Mouse (Mus musculus): Measurements from ENCODE around the gene Fam222b. TPM values are rescaled to one million over a fixed set of nuclear protein-coding genes. Genes with fewer than 3 reads are reported as not detected.
"Not testable (repeated sequence)": the region's sequence is repeated elsewhere in the genome, so short reads cannot be mapped to it uniquely, and the experiment has no call there.

Gene Fam222b
- polyA plus RNA-seq, 1 experiment from 2014 or later, result 21.8 TPM

DNA sequence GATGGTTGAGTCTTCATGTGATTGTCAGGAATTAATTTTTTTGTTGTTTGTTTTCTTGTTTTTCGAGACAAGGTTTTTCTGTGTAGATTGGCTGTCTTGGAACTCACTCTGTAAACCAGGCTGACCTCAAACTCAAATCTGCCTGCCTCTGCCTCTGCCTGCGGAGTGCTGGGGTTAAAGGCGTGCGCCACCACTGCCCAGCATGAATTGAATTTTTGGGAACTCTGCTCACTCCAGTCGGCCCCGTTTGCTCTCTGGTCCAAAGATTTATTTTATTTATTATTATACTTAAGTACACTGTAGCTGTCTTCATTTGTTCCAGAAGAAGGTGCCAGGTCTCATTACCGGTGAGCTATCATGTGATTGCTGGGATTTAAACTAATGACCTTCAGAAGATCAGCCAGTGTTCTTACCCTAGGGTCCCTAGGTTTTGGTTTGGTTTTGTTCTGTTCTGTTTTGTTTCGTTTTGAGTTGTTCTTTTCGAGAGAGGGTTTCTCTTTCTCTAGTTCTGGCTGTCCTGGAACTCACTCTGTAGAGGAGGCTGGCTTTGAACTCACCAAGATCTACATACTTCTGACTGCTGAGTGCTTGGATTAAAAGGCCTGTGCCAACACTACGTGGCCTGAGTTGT is 89.5 kb downstream of the Fam222b start:
- no peak overlapping the region for H3K27ac ChIP-seq (replicated peaks; ENCODE audit: low read depth, low read length)
- WGBS, result 52% methylated on average over 10 of the region's 10 CpGs
- H3K4me1 ChIP-seq (ENCODE audit: control insufficient read depth, insufficient read depth, low read length), result peaks cover 22% of the 10 kb centered on the region
- peaks cover 9% of the 10 kb centered on the region for H3K36me3 ChIP-seq (ENCODE audit: control insufficient read depth, insufficient read depth, low read length)
- DNase-seq (ENCODE audit: low spot score) (no peak), ATAC-seq (ENCODE audit: insufficient number of reproducible peaks, low FRiP score, low TSS enrichment, low read depth) (no peak)
- H3K4me2 ChIP-seq (ENCODE audit: low read depth, severe bottlenecking), result peak overlapping the region; percentile 11; the same call in 1 of the 2 replicates
- H3K9me3 ChIP-seq (ENCODE audit: control insufficient read depth, low read length), result no peaks in the 10 kb centered on the region
- H3K27me3 ChIP-seq (ENCODE audit: control insufficient read depth, insufficient read depth, low read length), result no peaks in the 10 kb centered on the region
- H3K4me3 ChIP-seq (ENCODE audit: low read depth, low read length), result no peak overlapping the region; the same call in 1 of the 2 replicates
- H3K9ac ChIP-seq (ENCODE audit: low read length), result no peak overlapping the region

DNA sequence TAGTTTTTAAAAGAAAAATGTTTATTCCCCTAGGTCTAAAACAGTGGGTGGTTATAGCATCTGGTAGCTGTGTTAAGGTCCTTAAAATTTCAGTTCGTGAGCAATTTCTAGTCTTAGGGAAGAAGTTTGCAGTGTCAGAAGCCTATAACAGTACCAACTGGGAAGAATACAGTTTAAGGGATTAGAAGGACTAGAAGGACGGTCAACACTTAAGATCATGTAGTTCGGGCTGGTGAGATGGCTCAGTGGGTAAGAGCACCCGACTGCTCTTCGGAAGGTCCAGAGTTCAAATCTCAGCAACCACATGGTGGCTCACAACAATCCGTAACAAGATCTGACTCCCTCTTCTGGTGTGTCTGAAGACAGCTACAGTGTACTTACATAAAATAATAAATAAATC is 90.2 kb downstream of the Fam222b start:
- not testable (repeated sequence) for H3K4me3 ChIP-seq (ENCODE audit: low read depth, low read length); H3K27ac ChIP-seq (replicated peaks; ENCODE audit: low read depth, low read length); H3K9me3 ChIP-seq (ENCODE audit: control insufficient read depth, low read length); H3K4me2 ChIP-seq (ENCODE audit: low read depth, severe bottlenecking); ATAC-seq (ENCODE audit: insufficient number of reproducible peaks, low FRiP score, low TSS enrichment, low read depth); H3K36me3 ChIP-seq (ENCODE audit: control insufficient read depth, insufficient read depth, low read length); H3K27me3 ChIP-seq (ENCODE audit: control insufficient read depth, insufficient read depth, low read length); H3K9ac ChIP-seq (ENCODE audit: low read length); DNase-seq (ENCODE audit: low spot score)
- peaks cover 16% of the 10 kb centered on the region for H3K4me1 ChIP-seq (ENCODE audit: control insufficient read depth, insufficient read depth, low read length)
- 95% methylated on average over 6 of the region's 6 CpGs for WGBS

DNA sequence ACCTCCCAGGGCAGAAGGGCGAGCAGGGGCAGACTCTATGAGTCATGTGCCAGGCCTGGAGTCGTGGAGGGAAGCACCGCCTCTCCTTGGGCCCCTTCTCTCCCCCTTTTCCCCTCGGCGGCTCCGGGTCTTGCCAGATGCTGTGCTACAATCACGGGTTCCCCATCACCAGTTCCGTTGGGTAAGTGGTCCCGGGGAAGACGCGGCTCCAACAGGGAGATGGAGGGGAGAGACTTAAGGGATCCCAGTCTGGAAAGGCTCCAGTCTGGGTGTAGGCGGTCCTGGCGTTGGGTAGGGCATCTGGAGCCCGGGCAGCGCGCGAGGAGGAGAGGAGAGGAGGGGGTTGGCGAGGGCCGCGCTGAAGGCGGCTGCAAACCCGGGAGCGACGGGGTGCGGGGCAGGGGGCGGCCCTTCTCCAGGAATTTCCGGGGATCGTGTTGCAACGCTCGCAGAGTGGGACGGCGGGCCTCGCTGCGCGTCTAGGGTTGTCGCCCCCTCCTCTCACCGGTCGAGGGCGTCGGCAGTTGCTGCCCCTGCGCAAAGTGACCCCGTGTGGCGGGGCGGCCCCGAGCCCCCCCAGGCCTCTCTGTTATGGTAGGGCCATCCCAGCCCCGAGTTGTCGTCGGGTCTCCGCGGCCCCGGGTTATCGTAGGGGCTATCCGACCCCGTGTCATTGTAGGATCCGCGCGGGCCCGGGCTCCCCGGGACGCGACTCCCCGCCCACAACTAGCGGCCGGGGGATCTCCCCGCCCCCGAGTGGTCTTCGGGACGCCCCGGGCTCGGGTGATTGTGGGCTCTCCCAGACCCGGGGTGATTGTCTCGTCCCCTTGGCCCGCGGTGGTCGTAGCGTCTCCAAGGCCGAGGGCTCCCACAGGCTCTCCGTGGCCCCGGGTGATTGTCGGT is 94.1 kb downstream of the Fam222b start, which contains the start of gene Rab34:
Rab34 (plus strand) TSS at position 100 of the 903 bp plus-strand sequence.
- WGBS, result 0% methylated on average over 68 of the region's 80 CpGs
- Histone ChIP-seq H3K4me2 (ENCODE audit: low read depth, severe bottlenecking) (peak within 1 kb of the TSS; percentile 60), H3K9ac (ENCODE audit: low read length) (peak within 1 kb of the TSS; percentile 93), H3K4me1 (ENCODE audit: control insufficient read depth, insufficient read depth, low read length) (peaks cover 7% of the 10 kb centered on the region; the same call in 1 of the 2 replicates), H3K27ac (replicated peaks; ENCODE audit: low read depth, low read length) (peak within 1 kb of the TSS; percentile 100), H3K4me3 (ENCODE audit: low read depth, low read length) (peak within 1 kb of the TSS; percentile 81), H3K27me3 (ENCODE audit: control insufficient read depth, insufficient read depth, low read length) (no peaks in the 10 kb centered on the region), H3K36me3 (ENCODE audit: control insufficient read depth, insufficient read depth, low read length) (peaks cover 11% of the 10 kb centered on the region; the same call in 1 of the 2 replicates), H3K9me3 (ENCODE audit: control insufficient read depth, low read length) (no peaks in the 10 kb centered on the region)
- peak; percentile 95 for DNase-seq (ENCODE audit: low spot score)
- ATAC-seq (ENCODE audit: insufficient number of reproducible peaks, low FRiP score, low TSS enrichment, low read depth), result peak; percentile 84

DNA sequence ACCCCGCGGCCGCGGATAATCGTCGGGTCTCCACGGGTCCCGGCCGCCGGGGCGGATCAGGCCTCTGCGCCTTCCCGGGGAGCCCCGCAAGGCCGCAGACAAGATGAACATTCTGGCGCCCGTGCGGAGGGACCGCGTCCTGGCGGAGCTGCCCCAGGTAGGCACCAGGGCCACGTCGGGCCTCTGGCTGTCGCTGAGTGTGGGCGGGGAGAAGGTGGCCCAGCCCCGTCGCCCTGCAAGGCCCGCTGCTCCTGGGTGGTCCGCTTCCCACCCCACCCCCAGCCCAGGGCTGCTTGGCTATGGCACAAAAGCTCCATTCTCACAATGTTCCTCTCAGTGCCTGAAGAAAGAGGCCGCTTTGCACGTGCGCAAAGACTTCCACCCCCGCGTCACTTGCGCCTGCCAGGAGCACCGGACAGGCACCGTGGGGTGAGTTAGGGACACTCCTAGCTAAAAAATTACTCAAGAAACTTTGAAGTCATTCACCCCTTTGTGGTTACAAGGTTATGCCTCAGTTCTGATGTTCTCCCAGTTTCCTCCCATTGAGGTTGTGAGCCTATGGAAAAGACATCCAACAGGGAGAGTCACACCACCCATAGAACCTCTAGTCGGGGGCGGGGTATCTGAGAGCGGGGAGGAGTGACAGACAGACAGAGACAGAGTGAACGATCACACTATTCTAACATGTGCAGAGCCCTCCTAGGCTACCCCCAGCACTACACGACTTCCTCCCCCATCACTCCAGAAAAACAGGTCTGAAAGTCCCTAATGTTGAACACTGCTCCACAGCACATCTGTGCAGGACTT is 95.0 kb downstream of the Fam222b start:
- Histone ChIP-seq H3K9me3 (ENCODE audit: control insufficient read depth, low read length) (no peaks in the 10 kb centered on the region), H3K9ac (ENCODE audit: low read length) (peak overlapping the region; percentile 93), H3K4me3 (ENCODE audit: low read depth, low read length) (peak overlapping the region; percentile 81), H3K4me1 (ENCODE audit: control insufficient read depth, insufficient read depth, low read length) (peaks cover 8% of the 10 kb centered on the region), H3K36me3 (ENCODE audit: control insufficient read depth, insufficient read depth, low read length) (peaks cover 11% of the 10 kb centered on the region; the same call in 1 of the 2 replicates), H3K27ac (replicated peaks; ENCODE audit: low read depth, low read length) (peak overlapping the region; percentile 100), H3K27me3 (ENCODE audit: control insufficient read depth, insufficient read depth, low read length) (no peaks in the 10 kb centered on the region), H3K4me2 (ENCODE audit: low read depth, severe bottlenecking) (peak overlapping the region; percentile 60)
- ATAC-seq (ENCODE audit: insufficient number of reproducible peaks, low FRiP score, low TSS enrichment, low read depth), result peak; percentile 81
- under 1% methylated on average over 42 of the region's 42 CpGs for WGBS
- peak; percentile 97 for DNase-seq (ENCODE audit: low spot score)

DNA sequence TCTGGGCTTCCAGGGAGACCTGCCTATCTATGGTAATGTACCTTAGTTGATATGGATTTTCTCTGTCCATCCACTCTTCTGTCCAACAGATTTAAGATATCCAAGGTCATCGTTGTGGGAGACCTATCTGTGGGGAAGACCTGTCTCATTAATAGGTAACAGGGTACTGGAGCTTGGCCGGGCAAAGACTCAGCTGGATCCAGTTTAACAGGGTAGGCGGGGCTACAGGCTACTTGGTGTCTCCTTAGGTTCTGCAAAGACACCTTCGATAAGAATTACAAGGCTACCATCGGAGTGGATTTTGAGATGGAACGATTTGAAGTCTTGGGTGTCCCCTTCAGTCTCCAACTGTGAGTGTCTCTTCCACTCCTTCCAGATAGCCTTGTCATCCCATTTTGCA is 95.6 kb downstream of the Fam222b start:
- peak overlapping the region; percentile 93 for H3K9ac ChIP-seq (ENCODE audit: low read length)
- no peak for ATAC-seq (ENCODE audit: insufficient number of reproducible peaks, low FRiP score, low TSS enrichment, low read depth)
- peak overlapping the region; percentile 60 for H3K4me2 ChIP-seq (ENCODE audit: low read depth, severe bottlenecking)
- peaks cover 13% of the 10 kb centered on the region for H3K4me1 ChIP-seq (ENCODE audit: control insufficient read depth, insufficient read depth, low read length)
- H3K27ac ChIP-seq (replicated peaks; ENCODE audit: low read depth, low read length), result peak overlapping the region; percentile 100
- peaks cover 11% of the 10 kb centered on the region; the same call in 1 of the 2 replicates for H3K36me3 ChIP-seq (ENCODE audit: control insufficient read depth, insufficient read depth, low read length)
- no peaks in the 10 kb centered on the region for H3K27me3 ChIP-seq (ENCODE audit: control insufficient read depth, insufficient read depth, low read length)
- no peaks in the 10 kb centered on the region for H3K9me3 ChIP-seq (ENCODE audit: control insufficient read depth, low read length)
- H3K4me3 ChIP-seq (ENCODE audit: low read depth, low read length), result peak overlapping the region; percentile 81
- WGBS, result 55% methylated on average over 6 of the region's 6 CpGs
- DNase-seq (ENCODE audit: low spot score), result no peak

DNA sequence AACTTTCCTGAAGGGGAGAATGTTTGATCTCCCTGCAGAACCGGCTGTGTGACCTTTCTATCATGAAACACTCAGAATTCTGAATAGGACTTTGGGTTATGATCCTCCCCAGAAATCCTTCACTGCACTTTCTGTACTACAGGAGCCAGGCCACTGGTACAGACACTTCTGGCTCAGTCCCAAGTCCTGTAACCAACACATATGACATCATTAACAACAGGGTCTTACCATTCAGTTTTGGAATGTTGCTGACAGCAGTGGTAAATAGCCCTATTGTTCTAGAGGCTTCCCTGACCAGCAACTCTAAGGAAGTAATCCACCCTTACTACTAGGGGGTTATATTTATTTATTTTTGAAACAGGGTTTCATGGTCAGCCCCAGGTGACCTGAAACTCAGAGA is 98.7 kb downstream of the Fam222b start, which contains the start of gene Proca1:
Proca1 (plus strand) TSS at position 280 of the 400 bp plus-strand sequence.
- H3K4me3 ChIP-seq (ENCODE audit: low read depth, low read length), result no peak within 1 kb of the TSS

DNA sequence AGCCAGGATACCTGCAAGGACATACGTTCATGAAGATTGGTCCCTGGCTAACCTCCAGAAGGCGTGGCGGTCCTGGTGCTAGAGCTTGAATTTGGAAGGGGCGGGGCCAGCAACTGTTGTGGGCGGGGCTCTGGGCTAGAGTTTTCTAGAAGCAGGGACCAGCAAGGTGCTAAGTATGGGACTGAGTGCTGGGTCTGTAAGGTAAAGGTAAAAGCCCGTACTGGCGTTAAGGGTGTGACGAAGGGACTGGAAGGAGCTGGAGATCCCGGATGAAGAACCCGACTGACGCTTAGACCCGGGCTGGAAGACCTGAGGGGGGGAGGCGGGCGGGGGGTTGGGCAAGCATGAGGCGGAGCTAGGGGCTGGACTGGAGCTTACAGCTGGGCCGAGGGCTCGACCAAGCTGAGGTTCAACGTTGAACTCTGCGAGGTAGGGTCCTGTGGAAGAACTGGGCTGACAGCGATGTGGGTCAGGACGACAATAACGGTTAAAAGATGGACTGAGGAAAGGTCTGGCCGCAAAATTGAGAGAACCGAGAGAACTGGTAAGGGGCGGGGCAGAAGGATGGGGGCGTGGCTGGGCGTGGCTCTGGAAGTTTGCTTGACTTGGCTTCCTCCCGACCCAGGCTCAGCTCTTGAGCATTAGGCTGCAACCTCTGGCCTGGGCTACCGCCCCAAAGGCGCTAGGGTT is 100.1 kb downstream of the Fam222b start:
- Histone ChIP-seq H3K4me3 (ENCODE audit: low read depth, low read length) (peak overlapping the region; percentile 35), H3K27me3 (ENCODE audit: control insufficient read depth, insufficient read depth, low read length) (no peaks in the 10 kb centered on the region), H3K4me1 (ENCODE audit: control insufficient read depth, insufficient read depth, low read length) (peaks cover 16% of the 10 kb centered on the region), H3K27ac (replicated peaks; ENCODE audit: low read depth, low read length) (0 out of 2 replicates have a peak overlapping the region, but pooled peaks have one; percentile 1), H3K4me2 (ENCODE audit: low read depth, severe bottlenecking) (peak overlapping the region; percentile 43), H3K9me3 (ENCODE audit: control insufficient read depth, low read length) (no peaks in the 10 kb centered on the region), H3K36me3 (ENCODE audit: control insufficient read depth, insufficient read depth, low read length) (peaks cover 11% of the 10 kb centered on the region; the same call in 1 of the 2 replicates), H3K9ac (ENCODE audit: low read length) (peak overlapping the region; percentile 32)
- DNase-seq (ENCODE audit: low spot score) (peak; percentile 77), ATAC-seq (ENCODE audit: insufficient number of reproducible peaks, low FRiP score, low TSS enrichment, low read depth) (peak; percentile 67)
- 2% methylated on average over 30 of the region's 30 CpGs for WGBS

More for the DNA sequence above, 98.7 kb downstream of the Fam222b start, which contains the start of gene Proca1:
- Histone ChIP-seq H3K27ac (replicated peaks; ENCODE audit: low read depth, low read length) (0 out of 2 replicates have a peak within 1 kb of the TSS, but pooled peaks have one; percentile 1), H3K27me3 (ENCODE audit: control insufficient read depth, insufficient read depth, low read length) (no peaks in the 10 kb centered on the region), H3K4me2 (ENCODE audit: low read depth, severe bottlenecking) (no peak within 1 kb of the TSS), H3K36me3 (ENCODE audit: control insufficient read depth, insufficient read depth, low read length) (peaks cover 11% of the 10 kb centered on the region; the same call in 1 of the 2 replicates), H3K4me1 (ENCODE audit: control insufficient read depth, insufficient read depth, low read length) (peaks cover 16% of the 10 kb centered on the region), H3K9me3 (ENCODE audit: control insufficient read depth, low read length) (no peaks in the 10 kb centered on the region), H3K9ac (ENCODE audit: low read length) (no peak within 1 kb of the TSS)
- ATAC-seq (ENCODE audit: insufficient number of reproducible peaks, low FRiP score, low TSS enrichment, low read depth), result no peak
- no peak for DNase-seq (ENCODE audit: low spot score)
- WGBS, result 100% methylated on average over 1 of the region's 1 CpGs

Data from limb, embryonic 11.5 days (tissue).